Mouse (Mus musculus): ENCODE data around the gene Mief1. TPM values are rescaled to one million over a fixed set of nuclear protein-coding genes. Genes with fewer than 3 reads are reported as not detected.

The Mief1 gene
- 10 to 100 TPM; 48.5 to 49.6 TPM for total RNA-seq (2023)

GRCm38 (mm10) chr15:80233733-80234509 is at the start of gene Mief1:
Gene Mief1 (plus strand): TSS chr15:80234018.

DNA sequence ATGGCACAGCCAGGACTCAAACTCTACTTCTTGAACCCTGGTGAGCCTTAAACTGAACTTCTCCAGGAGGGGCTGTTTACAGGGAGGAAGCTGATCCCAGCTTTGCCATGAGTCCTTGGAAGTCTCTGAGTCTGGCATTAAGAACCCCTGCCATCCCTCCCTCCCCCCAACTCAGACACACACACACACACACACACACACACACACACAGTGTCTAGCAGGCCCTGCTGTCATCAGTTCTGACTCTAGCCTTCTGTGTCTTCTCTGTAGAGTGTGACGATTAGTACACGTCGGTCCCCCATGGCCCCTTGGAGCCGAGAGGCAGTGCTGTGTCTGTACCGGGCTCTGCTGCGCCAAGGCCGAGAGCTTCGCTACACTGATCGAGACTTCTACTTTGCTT is 1.7 kb downstream of the Mief1 start, which contains the start of gene AC140267.1:
TSS of gene AC140267.1 (plus strand) at position 301 of the 400 bp plus-strand sequence.

DNA sequence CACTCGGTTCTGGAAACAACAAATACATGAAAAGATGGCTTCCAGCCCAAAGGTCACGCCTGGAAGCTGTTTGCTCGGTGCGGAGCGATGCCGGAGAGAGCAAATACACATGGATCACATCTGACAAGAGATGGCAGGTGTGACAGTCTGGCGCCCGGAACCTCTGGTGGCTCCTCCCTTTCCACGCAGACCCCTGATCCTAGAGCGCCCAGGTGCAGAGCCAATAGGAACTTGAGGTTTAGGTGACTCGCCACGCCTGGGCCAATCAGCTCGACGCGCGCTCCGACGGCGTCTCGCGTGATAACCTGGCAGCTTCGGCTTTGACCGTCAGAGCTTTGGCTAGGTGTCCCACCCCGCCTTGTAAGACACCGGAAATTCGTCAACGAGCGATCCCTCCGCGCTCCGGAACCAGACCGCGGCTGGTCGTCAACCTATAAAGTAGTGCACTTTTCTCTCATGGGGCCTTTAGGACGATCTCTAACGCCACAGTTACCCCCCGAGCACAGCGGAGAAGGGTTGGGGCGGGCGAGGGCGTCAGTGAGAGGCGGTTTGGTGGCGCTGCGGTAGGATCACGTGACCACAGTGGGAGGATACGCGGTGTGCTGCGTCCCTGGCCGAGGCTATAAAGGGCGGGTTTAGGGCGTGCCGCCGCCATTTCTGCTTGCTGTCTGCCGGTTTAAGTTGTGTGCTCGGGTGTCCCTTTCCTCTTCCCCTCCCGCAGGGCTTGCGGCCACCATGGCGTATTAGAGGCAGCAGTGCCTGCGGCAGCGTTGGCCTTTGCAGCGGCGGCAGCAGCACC is 21.2 kb downstream of the Mief1 start, which contains the start of gene Atf4:
TSS of gene Atf4 (plus strand) at position 338 of the 799 bp plus-strand sequence.

GRCm38 (mm10) chr15:80263610-80264575 is 30.1 kb downstream of the Mief1 start, which contains the start of gene Rps19bp1:
Gene Rps19bp1 (minus strand): TSS chr15:80264315.

DNA sequence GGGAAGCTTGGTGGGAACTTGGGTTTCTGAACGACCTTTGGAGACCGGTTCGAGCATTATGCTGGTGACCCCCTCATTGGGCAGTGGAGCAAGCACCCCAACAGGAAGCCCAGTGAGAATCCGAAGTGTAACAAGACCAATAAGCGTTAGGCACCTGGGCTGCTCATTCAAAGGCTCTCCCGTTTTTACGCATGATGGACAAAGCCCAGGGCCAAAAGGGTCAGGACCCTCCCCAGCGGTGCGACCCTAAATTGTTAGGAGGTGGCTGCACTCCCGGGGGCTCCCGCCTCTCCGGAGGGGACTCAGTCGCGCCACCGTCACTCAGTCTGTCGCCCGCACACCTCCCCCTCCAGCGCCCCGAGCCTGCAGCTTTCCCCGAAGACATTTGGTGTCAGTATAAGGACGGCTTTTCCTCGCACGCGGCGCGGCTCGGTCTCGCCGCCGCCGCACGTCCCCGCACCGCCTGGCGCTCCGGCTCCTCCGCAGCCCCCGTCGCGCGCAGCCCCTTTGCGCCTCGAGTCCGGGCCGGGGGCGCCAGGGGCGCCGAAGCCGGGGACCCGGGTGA is 53.1 kb downstream of the Mief1 start, which contains the start of gene Cacna1i:
TSS of gene Cacna1i (plus strand) at position 388 of the 565 bp plus-strand sequence.

Other genes with a start within 250 kb of the Mief1 start
- 1 to 10 TPM; 2.0 to 2.7 TPM for gene Pdgfb, start 219.0 kb upstream of the Mief1 start, total RNA-seq (2023)
- under 1 TPM; 0.41 to 0.44 TPM for gene Syngr1, start 142.7 kb upstream of the Mief1 start, total RNA-seq (2023)
- gene Rpl3, start 142.2 kb upstream of the Mief1 start, total RNA-seq (2023): 1,000 to 10,000 TPM; 1,333 to 1,480 TPM
- gene Tab1, start 100.9 kb upstream of the Mief1 start, total RNA-seq (2023): 10 to 100 TPM; 30.9 to 35.2 TPM
- gene Mgat3, start 60.3 kb upstream of the Mief1 start, total RNA-seq (2023): not detected
- 10 to 100 TPM; 13.2 to 28.3 TPM for gene AC140267.1, start 1.8 kb downstream of the Mief1 start, total RNA-seq (2023)
- 100 to 1,000 TPM; 226 to 310 TPM for gene Atf4, start 21.2 kb downstream of the Mief1 start, total RNA-seq (2023)
- 10 to 100 TPM; 24.8 to 29.7 TPM for gene Rps19bp1, start 30.3 kb downstream of the Mief1 start, total RNA-seq (2023)
- under 1 TPM; 0.24 to 0.47 TPM for gene Cacna1i, start 53.2 kb downstream of the Mief1 start, total RNA-seq (2023)

All from T-cell, adult 66 days (primary cell).